Mouse (Mus musculus) spleen, adult 2 months (tissue): Measurements from ENCODE around the gene Lrmda.

Experiments
- CTCF ChIP-seq: fragments of 200-500 bp; IDR thresholded peaks from 2 replicates; pipeline ENCODE4 v1.5.1; 2011; ENCODE audit warnings: mild to moderate bottlenecking, inconsistent platforms; ENCODE audit not compliant: insufficient read depth, insufficient read length, insufficient replicate concordance; ENCODE audit errors: extremely low read depth
- POLR2A ChIP-seq: fragments of 200-500 bp; IDR thresholded peaks from 2 replicates; pipeline ENCODE4 v1.6.1; 2011; ENCODE audit warnings: low read depth, low read length, inconsistent platforms

DNA sequence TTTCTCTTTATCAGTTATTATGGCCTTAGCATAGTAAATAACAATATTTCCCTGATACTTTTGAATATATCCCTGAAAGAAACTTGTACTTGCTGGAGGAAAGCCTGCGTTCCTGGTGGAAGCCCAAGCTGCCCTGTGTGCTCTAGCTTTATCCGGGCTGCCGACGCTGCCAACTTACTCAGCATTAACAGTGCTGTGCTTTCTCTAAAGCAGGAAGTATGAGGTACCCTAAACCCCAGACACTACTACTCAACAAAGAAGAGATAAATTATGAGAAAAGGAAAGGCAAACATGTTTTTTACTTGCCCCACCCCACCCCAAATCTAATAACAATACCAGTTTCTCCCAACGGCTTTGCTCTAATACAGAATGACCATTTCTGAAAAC is 240.5 kb downstream of the Lrmda start:
- no peak for TF ChIP-seq POLR2A
- no peak for TF ChIP-seq CTCF
